Mouse (Mus musculus) limb, embryonic 11.5 days (tissue): Measurements from ENCODE around the gene Ttc16. TPM values are rescaled to one million over a fixed set of nuclear protein-coding genes. Genes with fewer than 3 reads are reported as not detected.

Experiments used
- ATAC-seq: fragments of 200-750 bp; cut with Nextera tagmentation; 2 replicates; pipeline ENCODE4 v1.8.0; 2017; ENCODE audit warnings: low read depth; ENCODE audit not compliant: insufficient number of reproducible peaks, low FRiP score, low TSS enrichment
- DNase-seq: peaks from one replicate; pipeline ENCODE4 v3.0.0-alpha.2; 2015; ENCODE audit warnings: low spot score
- H3K27ac ChIP-seq: fragments of 300-500 bp; sonication (generic); replicated peaks from 2 replicates; pipeline ENCODE4 v1.5.1; 2014; ENCODE audit warnings: low read depth, mild to moderate bottlenecking, low read length
- H3K27me3 ChIP-seq: fragments of 300-500 bp; sonication (generic); 2 replicates; pipeline ENCODE4 v1.6.1; 2014; ENCODE audit warnings: mild to moderate bottlenecking, low read length, mixed read lengths; ENCODE audit not compliant: control insufficient read depth, insufficient read depth
- H3K36me3 ChIP-seq: fragments of 300-500 bp; sonication (generic); 2 replicates; pipeline ENCODE4 v1.6.1; 2014; ENCODE audit warnings: mild to moderate bottlenecking, low read length, moderate library complexity, mixed read lengths; ENCODE audit not compliant: control insufficient read depth, insufficient read depth
- H3K4me1 ChIP-seq: fragments of 300-500 bp; sonication (generic); 2 replicates; pipeline ENCODE4 v1.6.1; 2014; ENCODE audit warnings: low read length, mixed read lengths; ENCODE audit not compliant: control insufficient read depth, insufficient read depth
- H3K4me2 ChIP-seq: fragments of 300-500 bp; sonication (generic); 2 replicates; pipeline ENCODE4 v1.6.1; 2014; ENCODE audit warnings: low read depth, mild to moderate bottlenecking, moderate library complexity; ENCODE audit not compliant: severe bottlenecking
- H3K4me3 ChIP-seq: fragments of 300-500 bp; sonication (generic); 2 replicates; pipeline ENCODE4 v1.5.1; 2014; ENCODE audit warnings: low read depth, low read length
- H3K9ac ChIP-seq: fragments of 300-500 bp; sonication (generic); 2 replicates; pipeline ENCODE4 v1.6.1; 2014; ENCODE audit warnings: mild to moderate bottlenecking, low read length
- H3K9me3 ChIP-seq: fragments of 300-500 bp; sonication (generic); 2 replicates; pipeline ENCODE4 v1.6.1; 2016; ENCODE audit warnings: low read length; ENCODE audit not compliant: control insufficient read depth
- WGBS: fragments of 180-500 bp; shearing (Covaris S2); extraction: QIAGEN DNeasy Blood & Tissue Kit; methylation state at CpG from one replicate; pipeline ENCODE4 v1.1.7; 2014; 5-methylcytosine and 5-hydroxymethylcytosine counted together
- polyA plus RNA-seq: library from polyadenylated mRNA; unstranded; fragments of >200 nt; fragmentation: Nextera tagmentation; extraction: Ambion mirVana; gene quantifications from 2 replicates; pipeline ENCODE4 v1.2.1, GENCODE M21; 2014

Ttc16 gene
- polyA plus RNA-seq, 1 experiment from 2014 or later, result 0.56 TPM

GRCm38 (mm10) chr2:32724832-32725790, 50.3 kb downstream of the Ttc16 start:
- Histone ChIP-seq H3K27me3 (no peaks in the 10 kb centered on the region), H3K4me3 (no peak overlapping the region), H3K4me2 (no peak overlapping the region), H3K9me3 (no peaks in the 10 kb centered on the region), H3K36me3 (no peaks in the 10 kb centered on the region), H3K9ac (no peak overlapping the region), H3K4me1 (peaks cover 12% of the 10 kb centered on the region), H3K27ac (no peak overlapping the region)
- no peak for ATAC-seq
- 79% methylated on average over 16 of the region's 16 CpGs for WGBS
- DNase-seq, result no peak

DNA sequence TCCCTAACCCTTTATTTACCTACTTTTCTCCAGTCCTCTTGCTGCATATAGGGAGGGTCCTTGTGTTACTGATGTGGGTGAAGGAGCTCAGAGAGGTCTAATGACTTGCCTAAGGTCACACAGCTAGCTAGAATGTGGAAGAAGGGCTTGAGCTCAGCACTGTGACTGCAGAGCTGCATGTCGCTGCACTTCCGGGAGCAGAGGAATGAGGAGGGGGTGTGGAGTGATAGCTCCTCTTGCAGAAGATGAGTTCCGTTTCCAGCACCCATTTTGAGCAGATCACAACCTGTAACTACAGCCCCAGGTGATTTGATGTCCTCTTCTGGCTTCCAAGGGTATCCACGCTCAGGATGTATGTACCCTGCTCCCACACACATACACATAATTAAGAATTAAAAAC, 51.3 kb downstream of the Ttc16 start:
- H3K36me3 ChIP-seq, result no peaks in the 10 kb centered on the region
- H3K4me1 ChIP-seq, result peaks cover 9% of the 10 kb centered on the region; the same call in 1 of the 2 replicates
- DNase-seq, result no peak
- no peak overlapping the region for H3K4me3 ChIP-seq
- no peak overlapping the region for H3K4me2 ChIP-seq
- ATAC-seq, result no peak
- H3K9ac ChIP-seq, result no peak overlapping the region
- WGBS, result 73% methylated on average over 4 of the region's 4 CpGs
- H3K27me3 ChIP-seq, result no peaks in the 10 kb centered on the region
- H3K27ac ChIP-seq, result no peak overlapping the region
- H3K9me3 ChIP-seq, result no peaks in the 10 kb centered on the region

DNA sequence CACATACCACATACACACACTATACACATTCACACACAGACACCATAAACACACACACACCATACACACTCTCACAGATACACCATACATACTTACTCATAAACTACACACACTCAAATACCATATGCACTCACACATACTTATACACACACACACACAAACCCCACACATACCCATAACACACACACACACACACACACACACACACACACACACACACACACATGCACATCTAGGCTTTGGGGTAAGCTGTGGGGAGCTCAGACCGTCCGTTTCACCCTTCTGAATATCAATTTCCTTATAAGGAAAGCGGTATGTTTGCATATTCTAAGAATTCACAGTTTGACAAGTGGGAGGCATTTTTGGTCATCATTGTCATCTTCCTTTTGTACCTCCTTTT, 52.9 kb downstream of the Ttc16 start:
- H3K27me3 ChIP-seq, result no peaks in the 10 kb centered on the region
- no peak overlapping the region for H3K4me2 ChIP-seq
- ATAC-seq (no peak), DNase-seq (no peak)
- H3K4me1 ChIP-seq, result peaks cover 5% of the 10 kb centered on the region; the same call in 1 of the 2 replicates
- no peak overlapping the region for H3K9ac ChIP-seq
- no peaks in the 10 kb centered on the region for H3K36me3 ChIP-seq
- WGBS, result 83% methylated on average over 3 of the region's 3 CpGs
- H3K9me3 ChIP-seq, result no peaks in the 10 kb centered on the region
- H3K27ac ChIP-seq, result no peak overlapping the region
- H3K4me3 ChIP-seq, result no peak overlapping the region

DNA sequence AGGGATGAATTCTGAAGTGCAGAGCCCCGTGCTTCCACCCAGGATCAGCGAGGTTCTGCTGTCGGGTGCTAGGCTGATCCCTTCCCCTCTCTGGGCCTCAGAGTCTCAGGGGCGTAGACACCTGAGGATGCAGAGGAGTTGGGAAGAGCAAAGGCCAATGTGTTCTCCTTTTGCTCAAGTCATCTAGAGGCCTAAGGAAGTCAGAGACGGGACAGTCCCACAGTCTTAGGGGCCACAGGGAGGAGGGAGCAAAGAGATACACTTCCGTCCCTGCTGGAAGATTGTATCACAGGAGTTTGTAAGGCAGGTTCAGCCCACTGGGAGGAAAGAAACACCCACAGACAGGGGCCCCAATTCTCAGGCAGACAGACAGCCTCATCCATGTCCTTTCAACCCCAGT, 53.4 kb downstream of the Ttc16 start:
- ATAC-seq, result no peak
- Histone ChIP-seq H3K4me3 (no peak overlapping the region), H3K9ac (no peak overlapping the region), H3K9me3 (no peaks in the 10 kb centered on the region; the same call in 1 of the 2 replicates), H3K27ac (no peak overlapping the region), H3K27me3 (no peaks in the 10 kb centered on the region), H3K36me3 (no peaks in the 10 kb centered on the region), H3K4me1 (peaks cover 5% of the 10 kb centered on the region; the same call in 1 of the 2 replicates), H3K4me2 (no peak overlapping the region)
- 56% methylated on average over 6 of the region's 6 CpGs for WGBS
- no peak for DNase-seq

DNA sequence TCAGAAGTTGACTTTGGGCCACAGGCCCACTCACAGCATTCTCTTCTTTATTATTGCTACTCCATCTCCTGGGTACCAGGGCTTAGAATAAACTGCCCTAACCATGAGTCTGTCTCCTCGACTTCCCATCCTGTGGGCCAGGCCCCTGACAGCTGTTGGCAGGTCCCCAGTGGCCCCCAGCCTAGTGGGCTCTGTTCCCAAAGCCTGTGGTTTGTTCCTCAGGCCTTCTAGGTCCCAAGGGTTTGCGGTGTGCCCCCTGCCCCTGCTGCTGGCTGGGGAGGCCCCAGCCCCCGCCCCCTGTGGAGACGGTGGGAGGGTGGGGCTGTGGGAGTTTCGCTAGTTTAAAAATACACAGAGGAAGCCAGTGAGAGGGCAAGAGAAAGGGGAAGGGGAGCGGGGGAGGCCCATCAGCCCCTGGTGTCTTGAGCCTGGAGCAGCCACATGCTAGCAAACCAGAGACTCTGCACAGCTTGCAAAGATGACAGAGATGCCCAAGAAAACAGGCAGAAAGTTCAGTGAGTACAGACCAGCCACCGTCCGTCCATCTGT, 54.7 kb downstream of the Ttc16 start, which contains the start of gene Sh2d3c:
TSS of gene Sh2d3c (plus strand) at position 375 of the 549 bp plus-strand sequence.
- Histone ChIP-seq H3K9ac (0 out of 2 replicates have a peak within 1 kb of the TSS, but pooled peaks have one; percentile 18), H3K27me3 (no peaks in the 10 kb centered on the region), H3K9me3 (no peaks in the 10 kb centered on the region; the same call in 1 of the 2 replicates), H3K4me2 (no peak within 1 kb of the TSS), H3K27ac (no peak within 1 kb of the TSS), H3K4me1 (peaks cover 5% of the 10 kb centered on the region; the same call in 1 of the 2 replicates), H3K36me3 (no peaks in the 10 kb centered on the region), H3K4me3 (no peak within 1 kb of the TSS)
- WGBS, result 54% methylated on average over 8 of the region's 8 CpGs
- ATAC-seq (no peak), DNase-seq (no peak)

GRCm38 (mm10) chr2:32720053-32720452, 55.4 kb downstream of the Ttc16 start:
- Histone ChIP-seq H3K4me2 (no peak overlapping the region), H3K9me3 (no peaks in the 10 kb centered on the region; the same call in 1 of the 2 replicates), H3K36me3 (no peaks in the 10 kb centered on the region), H3K27me3 (no peaks in the 10 kb centered on the region), H3K27ac (no peak overlapping the region), H3K4me3 (no peak overlapping the region), H3K4me1 (peaks cover 5% of the 10 kb centered on the region; the same call in 1 of the 2 replicates), H3K9ac (no peak overlapping the region)
- WGBS, result 93% methylated on average over 3 of the region's 3 CpGs
- ATAC-seq (no peak), DNase-seq (no peak)

GRCm38 (mm10) chr2:32718761-32719160, 56.7 kb downstream of the Ttc16 start:
- DNase-seq (no peak), ATAC-seq (no peak)
- Histone ChIP-seq H3K4me3 (no peak overlapping the region), H3K9me3 (no peaks in the 10 kb centered on the region; the same call in 1 of the 2 replicates), H3K4me1 (peaks cover 10% of the 10 kb centered on the region; the same call in 1 of the 2 replicates), H3K4me2 (no peak overlapping the region), H3K9ac (no peak overlapping the region), H3K36me3 (no peaks in the 10 kb centered on the region), H3K27me3 (no peaks in the 10 kb centered on the region), H3K27ac (0 out of 2 replicates have a peak overlapping the region, but pooled peaks have one; percentile 22)
- 59% methylated on average over 9 of the region's 9 CpGs for WGBS

GRCm38 (mm10) chr2:32714987-32715425, 60.4 kb downstream of the Ttc16 start:
- H3K27ac ChIP-seq, result no peak overlapping the region
- no peaks in the 10 kb centered on the region for H3K27me3 ChIP-seq
- no peak overlapping the region for H3K4me2 ChIP-seq
- no peak for DNase-seq
- no peak overlapping the region for H3K4me3 ChIP-seq
- peaks cover 2% of the 10 kb centered on the region; the same call in 1 of the 2 replicates for H3K36me3 ChIP-seq
- WGBS, result 56% methylated on average over 4 of the region's 4 CpGs
- H3K4me1 ChIP-seq, result peaks cover 13% of the 10 kb centered on the region; the same call in 1 of the 2 replicates
- ATAC-seq, result no peak
- H3K9ac ChIP-seq, result no peak overlapping the region
- no peaks in the 10 kb centered on the region; the same call in 1 of the 2 replicates for H3K9me3 ChIP-seq
